Mouse (Mus musculus) left cerebral cortex, adult 9 months (tissue): ENCODE measurements at regions not wholly inside any gene's neighbourhood (a gene's known extent, or its start where the extent isn't known, plus 50 kb on each side); places are given as distances from the start of the nearest gene placed in this dataset.
A peak's percentile ranks its signal among the peaks of the same experiment; 100 is the strongest.

ENCODE experiments used
- DNase-seq, 2 experiments: peaks; one replicate each; pipeline ENCODE4 v3.0.0; 2022; ENCODE audit warnings: low spot score in 2 of 2

DNA sequence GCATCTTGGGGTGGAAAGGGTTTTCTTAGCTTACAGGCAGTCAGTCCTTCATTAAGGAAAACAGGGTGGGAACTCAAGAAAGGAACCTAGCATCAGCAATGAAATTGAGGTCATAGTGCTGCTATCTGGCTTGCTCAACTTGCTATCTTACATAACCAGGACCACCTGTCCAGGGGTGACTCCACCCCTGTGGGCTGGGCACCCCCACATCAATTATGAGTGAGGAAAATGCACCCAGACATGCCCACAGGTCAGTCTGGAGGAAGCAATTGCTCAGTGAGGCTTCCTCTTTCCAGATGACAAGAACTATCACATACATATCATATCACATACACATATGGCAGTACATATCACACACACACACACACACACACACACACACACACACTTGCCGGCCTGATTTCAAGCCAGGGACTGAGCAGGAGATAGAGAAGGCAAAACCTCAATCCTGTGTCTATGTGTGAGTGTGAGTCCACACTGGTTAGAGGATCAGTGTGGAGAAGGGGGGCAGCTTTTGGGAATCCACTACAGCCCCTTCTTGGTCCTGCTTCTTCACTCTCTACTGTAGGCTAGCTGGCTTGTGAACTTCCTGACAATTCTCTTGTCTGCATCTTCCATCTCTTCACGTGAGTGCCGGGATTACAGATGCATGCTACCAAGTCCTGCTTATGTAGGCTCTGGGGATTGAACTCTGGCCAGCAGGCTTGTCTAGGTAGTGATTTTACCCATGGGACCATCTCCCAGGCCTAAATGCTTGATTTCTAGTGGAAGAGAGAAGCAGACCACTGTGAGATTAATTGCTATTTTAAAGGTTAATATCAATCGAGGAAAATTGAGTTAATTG is 96.4 kb upstream of the Pgrmc2 start:
- no peak for DNase-seq

DNA sequence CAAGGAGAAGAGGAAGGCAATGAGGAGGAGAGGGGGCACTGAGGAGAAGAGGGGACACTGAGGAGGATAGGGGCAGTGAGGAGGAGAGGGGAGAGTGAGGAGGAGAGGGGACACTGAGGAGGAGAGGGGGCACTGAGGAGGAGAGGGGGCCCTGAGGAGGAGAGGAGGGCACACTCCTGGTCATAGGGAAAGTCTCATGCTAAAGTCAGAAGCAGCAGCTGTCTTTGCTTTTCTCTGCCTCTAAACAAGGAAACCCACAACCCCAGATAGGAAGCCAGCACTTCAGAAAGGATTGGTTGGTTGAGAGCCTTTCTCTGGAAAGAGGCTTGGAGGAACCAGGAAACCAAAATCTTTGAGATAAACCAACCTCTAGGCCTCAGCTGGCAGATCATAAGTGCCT is 94.3 kb upstream of the Pgrmc2 start:
- no peak for DNase-seq

DNA sequence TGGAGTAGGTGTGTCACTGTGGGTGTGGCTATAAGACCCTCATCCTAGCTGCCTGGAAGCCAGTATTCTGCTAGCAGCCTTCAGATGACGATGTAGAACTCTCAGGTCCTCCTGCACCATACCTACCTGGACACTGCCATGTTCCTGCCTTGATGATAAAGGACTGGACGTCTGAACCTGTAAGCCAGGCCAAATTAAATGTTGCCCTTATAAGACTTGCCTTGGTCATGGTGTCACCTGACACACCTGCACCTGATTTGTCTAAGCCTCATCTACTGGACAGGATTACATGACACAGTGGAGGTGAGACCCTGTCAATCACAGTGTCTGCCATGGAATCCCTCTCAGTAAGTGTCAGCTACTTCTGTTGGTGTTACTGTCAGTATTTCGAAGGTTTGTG is 92.5 kb upstream of the Pgrmc2 start:
- no peak for DNase-seq

DNA sequence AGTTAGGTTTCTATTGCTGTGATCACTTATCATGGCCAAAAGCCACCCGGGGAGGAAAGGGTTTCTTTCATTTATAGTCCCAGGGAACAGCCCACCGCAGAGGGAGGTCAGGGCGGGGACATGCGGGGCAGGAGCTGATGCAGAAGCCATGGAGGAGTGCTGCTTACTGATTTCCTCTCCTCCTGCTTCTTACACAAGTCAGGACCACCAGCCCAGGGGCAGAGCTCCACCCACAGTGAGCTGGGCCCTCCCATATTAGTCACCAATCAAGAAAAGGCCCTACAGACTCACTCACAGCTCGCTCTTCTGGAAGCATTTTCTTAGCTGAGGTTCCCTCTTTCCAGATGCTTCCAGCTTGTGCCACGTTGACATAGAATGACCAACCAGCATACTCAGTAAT is 90.7 kb upstream of the Pgrmc2 start:
- DNase-seq, result no peak

DNA sequence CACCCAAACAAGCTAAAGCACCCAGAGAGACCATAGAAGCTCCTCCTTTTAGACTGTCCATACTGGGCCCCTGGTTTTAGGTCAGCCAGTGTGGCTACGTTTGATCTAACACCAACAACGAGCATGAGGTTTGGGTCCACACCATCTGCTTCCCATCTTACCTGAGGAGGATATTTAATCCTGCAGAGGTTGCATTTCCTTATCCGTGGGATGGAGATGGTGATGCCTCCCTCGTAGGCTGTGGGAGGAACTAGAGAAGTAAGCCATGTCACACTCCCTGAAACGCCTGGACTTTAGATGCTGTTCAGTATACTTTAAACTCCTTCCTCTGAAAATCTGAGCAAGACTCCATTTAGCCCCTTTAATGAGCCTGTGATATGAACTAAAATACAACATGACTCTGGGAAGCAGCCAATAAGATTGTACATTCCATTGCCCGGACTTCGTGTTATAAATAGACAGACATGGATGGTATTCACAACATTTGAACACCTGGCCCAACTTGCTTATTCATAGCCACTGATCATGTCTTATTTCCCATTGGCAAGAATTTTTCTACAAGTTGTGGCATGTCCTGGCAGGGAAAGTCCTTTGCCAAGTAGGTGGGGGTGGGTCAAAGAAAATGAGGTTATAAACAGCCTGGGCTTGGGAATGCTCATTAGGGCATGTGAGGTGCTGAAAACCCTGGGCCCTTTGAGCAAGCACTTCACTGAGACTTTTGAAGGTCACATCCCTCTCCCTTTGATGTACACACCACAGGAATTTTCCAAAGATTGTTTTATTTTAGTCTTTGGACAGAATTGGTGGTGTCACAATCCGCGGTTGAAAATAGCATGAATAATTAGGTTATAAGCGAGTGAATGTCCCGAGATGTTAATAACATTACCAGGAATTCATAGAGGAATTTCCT is 89.7 kb upstream of the Pgrmc2 start:
- no peak for DNase-seq

DNA sequence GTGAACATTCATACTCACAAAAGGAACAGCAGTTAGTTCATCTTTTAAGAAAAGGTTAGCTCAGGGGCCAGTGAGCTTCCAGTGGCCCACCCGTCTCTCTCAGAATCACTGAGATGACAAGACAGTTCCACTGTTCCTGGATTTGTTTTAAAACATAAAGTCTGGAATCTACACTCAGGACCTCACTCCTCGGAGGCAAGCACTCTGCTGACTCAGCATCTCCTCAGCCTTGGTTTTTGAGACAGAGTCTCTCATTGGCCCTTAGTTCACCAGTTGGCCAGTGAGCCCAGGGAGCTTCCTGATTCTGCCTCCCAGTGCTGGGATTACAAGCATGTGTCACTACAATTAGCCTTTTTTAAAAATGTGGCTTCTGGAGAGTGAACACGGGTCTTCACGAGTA is 88.9 kb upstream of the Pgrmc2 start:
- no peak for DNase-seq

DNA sequence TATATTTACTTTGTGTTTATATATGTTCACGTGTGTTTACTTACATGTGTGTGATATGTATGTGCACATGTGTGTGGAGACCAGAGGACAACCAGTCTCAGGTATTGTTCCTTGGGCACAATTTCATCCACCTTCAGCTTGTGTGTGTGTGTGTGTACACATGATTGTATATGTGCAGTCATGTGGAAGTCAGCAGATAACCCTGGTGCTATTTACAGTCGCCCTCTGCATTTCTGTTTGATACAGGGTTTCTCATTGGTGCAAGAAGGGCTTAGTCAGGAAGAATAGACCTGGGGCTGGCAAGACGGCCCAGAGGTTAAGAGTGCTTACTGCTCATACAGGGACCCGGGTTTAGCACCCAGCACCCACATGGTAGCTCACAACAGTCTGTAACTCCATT is 88.5 kb upstream of the Pgrmc2 start:
- DNase-seq, result no peak

DNA sequence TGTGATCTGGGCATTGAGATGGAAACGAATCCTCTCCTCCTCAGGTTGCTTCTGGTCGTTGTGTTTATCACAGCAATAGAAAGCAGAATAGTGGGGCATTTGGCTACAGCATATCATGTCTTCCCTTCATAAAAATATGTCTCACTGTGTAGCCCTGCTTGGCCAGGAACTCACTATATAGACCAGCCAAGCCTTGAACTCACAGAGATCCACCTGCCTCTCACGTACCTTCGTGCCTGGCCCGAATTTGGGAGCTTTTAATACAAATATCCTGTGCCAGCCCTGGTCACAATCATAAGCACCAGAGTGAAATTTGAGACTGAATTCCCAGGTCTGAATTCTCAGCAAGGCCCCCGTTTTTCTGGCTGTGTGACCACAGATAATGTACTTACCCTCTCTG is 87.7 kb upstream of the Pgrmc2 start:
- no peak for DNase-seq

DNA sequence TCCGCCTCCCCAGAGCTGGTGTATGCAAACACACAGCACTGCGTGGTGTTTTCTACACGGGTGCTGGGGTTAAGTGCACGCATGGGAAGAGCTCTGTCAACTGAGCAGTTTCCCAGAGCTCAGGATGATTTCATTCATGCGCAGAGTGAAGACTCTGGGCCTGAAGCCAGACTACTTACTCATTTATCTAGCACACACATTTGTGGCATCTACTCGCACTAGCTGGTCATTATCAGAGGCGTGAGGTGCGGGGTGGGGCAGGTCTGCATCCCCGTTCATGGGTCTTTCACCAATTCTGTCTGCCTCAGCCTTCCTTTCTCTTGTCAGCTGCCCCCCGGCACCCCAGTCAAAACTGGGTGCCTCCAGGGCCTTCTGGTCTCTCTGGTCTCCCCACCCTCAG is 86.6 kb upstream of the Pgrmc2 start:
- peak in 1 of 2 experiments; percentile 20 for DNase-seq

DNA sequence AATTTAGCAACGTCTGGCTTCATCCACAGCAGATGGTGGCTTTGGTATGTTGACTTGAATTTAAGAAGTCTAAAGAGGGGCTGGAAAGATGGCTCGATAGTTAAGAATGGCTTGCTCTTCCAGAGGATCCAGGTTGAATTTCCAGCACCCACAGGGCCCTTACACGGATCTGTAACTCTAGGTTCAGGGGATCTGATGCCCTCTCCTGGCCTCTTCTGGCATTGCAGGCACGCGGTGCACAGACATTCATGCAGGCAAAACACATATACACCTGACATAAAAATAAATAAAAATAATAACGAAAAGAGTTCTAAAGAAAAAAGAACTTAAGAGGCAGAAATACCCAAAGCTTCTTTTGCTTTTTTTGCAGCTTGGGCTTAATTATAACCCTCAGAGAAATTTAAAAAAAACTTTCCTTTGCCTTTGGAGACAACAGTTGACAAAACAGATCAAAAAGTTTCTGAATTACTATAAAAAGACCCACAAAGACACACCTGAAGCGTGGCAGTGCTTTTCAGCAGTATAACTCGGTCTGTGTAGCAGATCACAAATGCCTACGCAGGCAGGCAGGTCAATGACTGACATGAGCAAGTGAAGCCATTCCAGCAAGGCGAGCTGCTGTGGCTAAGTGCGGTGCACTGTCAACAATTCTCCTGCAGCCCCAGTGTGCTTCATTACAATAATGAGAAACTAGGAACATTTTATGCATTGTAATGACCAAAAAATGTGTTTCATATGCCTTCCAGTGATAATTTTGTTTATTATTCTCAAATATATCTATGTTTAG is 85.5 kb upstream of the Pgrmc2 start:
- DNase-seq, result no peak

DNA sequence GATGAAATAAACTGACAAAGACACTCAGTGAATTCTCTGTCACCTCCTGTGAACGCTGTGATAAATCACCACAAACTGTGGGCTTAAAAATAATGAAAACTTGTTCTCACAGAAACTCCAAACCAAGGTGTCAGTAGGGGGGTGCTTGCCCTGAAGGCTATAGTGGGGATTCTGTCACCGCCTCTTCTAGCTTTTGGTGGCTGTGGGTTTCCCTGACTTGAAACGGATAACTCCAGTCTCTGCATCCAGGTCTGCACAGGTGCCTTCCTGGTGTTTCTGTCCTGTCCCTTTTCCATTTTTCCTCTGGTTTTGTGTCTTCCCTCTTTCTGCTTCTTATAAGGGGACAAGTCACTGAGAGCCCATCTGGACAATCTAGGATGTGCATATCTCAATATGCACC is 84.6 kb upstream of the Pgrmc2 start:
- DNase-seq, result no peak

DNA sequence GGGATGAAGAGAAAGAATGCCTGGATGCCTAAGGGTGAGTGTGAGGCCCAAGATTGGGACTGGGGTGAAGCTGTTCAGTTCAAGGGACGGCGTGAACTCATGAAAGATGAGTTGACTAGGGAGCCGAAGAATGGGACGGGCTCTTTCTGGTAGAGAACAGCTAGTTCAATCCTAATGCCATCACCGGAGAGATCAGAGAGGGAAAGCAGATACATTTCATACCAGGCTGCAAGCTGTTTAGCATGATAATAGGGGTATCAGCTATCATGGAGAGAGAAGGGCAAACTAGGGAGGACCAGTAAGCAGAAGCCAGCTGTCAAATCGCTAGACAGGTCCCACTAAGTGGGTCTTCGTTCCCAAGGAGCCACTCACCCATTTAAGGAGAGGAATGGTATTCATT is 81.9 kb upstream of the Pgrmc2 start:
- no peak for DNase-seq

DNA sequence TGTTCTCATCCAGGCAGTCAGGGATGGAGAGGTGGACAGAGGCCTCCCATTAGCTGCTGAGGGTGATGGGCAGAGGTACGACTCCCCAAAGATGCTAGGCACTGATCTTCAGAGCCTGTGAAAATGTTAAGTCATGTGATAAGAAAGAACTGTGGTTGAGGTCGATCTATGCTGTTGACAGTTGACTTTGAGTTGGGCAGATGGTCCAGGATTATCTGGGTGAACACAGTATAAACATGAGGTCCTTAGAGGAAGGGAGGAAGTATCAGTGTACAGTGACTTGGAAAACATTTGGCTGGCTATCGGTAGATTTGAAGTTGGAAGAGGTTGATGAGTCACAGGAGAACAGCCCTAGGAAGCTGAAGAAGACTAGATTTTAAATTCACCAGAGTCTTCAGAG is 80.9 kb upstream of the Pgrmc2 start:
- DNase-seq, result no peak

DNA sequence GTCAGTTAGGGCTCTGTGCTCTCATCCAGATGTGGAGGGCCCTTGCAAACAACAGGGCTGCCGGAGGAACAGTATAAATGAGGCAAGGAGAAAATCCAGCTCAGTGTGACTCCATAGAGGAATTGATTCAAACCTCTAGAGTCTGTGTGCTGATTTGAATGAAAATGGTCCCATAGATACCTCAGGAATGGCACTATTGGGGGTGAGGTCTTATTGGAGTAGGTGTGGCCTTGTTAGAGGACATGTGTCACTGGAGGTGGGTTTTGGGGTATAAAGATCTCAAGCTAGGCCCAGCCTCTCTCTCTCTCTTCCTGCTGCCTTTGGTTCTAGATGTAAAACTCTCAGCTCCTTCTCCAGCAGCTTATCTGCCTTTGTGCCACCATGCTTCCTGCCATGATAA is 79.7 kb upstream of the Pgrmc2 start:
- DNase-seq, result no peak

DNA sequence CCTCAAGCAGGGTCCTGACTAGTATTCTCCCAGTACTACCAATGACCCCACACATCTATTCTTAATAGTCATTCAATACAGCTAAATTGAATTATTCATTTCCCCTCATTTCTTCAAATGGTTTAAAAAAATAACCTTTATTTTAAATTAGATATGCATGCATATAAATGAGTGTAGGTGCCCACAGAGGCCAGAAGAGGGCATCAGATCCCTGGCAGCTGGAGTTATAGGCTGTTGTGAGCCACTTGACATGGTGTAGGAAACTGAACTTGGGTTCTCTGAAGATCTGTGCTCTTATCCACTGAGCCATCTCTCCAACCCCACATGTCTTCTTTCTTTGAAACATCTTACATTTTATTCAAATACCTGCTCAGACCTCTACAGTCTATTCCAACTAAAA is 77.8 kb upstream of the Pgrmc2 start:
- DNase-seq, result no peak

DNA sequence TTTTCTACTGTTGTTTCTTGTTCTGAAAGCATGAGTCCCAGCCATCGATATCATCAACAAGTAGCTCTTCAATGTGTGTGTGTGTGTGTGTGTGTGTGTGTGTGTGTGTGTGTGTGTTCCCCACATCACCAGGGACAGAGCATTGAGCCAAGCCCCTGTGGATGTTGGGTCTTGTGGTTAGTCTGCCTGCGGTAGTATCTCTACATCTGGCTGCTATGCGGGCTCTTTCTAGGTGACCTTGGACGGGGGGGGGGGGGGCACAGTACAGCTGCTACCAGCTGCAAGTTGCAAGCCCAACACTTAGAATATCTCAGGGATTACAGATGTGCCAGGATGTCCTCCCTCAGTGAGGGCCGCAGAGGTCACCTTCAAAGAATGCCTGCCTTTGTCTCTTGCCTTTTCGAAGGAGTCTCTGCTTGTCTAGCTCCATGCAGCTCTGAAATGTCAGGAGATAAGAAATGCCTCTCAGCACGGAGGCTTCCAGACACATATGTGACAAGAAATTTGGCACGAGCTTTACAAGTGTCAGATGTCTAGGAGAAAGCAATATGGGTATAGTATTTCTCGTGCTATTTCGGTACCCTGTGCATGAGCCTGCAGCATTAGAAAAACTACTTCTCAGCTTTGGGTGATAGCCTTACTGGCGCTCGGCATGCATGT is 75.6 kb upstream of the Pgrmc2 start:
- peak; percentile 3 to 8 for DNase-seq

DNA sequence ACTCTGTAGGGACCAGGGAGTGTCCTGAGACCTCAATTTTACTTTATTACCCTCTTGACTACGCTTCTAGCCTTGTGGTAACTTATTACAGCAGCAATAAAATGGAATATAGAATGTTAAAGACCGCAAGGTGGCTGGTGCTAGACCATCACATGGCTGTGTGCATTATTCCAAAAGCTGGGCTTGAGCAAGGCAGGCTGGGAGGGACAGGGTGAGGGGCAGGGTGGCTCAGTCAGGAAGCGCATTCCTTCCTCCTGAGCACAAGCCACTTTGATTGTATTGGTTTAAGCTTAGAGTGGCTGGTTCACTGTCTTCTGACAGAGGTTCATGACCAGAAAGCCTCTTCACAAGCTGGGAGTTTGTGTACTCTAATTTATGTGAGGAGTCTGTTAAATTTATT is 74.6 kb upstream of the Pgrmc2 start:
- no peak for DNase-seq

DNA sequence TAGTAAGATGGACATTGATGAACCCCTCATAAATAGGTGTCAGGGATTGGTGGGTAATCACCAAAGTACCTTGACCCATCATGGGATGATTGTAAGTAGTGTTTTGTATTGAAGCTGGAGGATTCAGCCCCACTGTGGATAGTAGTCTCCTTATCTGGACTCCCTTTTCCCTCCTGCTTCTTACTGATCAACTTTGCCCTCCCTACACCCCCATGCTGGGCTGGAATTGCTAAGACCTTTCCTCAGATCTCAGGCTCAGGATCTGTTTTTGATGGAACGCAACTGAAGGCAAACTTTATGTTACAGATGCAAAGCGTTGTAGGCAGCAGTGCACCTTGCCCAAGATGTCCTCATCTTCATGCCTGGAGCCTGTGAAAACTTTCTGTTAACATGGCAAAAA is 73.7 kb upstream of the Pgrmc2 start:
- no peak for DNase-seq

DNA sequence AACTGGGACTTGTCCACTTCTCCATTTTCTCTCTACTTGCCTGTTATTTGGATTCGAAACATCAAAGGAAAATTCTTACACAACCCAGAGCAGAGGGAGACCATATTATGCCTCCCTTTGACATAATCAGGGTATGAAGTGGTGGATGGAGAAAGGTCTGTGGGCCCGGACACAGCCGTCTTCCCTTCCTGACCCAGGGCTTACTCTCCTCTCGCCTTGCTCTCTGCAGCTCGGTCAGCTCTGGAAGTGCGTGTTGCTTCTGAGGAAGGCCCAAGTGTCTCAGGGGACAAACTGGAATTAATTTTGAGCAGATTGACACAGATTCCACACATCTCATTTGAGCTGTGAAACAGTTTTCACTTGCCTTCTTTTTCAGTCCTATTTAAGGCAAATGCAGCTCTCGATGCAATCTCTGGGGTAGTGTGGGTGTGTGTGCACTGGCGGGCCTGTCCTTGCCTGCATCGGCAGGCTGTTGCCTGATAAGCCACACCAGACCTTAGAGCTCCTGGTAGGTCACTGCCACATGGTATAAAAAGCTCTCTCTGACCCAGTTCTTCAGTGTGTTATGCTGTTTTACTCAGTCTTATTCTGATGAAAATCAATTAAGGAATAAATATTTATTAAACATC is 72.4 kb upstream of the Pgrmc2 start:
- DNase-seq, result peak; percentile 17 to 20

DNA sequence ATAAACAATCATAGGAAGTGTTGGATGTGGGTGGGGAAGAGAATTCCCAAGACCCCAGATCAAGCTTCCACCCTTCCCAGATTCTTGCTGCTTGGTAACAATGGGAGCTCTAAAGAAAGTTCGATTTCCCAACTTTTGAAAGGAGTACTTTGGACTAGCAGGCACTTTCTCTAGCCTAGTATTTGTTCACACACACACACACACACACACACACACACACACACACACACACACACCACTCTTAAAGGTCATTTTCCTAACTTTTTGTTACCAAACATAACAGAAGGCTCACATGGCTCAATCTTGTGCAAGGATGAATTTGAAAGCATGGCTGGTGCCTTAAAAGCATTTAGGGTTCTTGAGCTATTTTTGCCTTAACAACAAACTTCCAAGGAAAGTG is 71.6 kb upstream of the Pgrmc2 start:
- no peak for DNase-seq

DNA sequence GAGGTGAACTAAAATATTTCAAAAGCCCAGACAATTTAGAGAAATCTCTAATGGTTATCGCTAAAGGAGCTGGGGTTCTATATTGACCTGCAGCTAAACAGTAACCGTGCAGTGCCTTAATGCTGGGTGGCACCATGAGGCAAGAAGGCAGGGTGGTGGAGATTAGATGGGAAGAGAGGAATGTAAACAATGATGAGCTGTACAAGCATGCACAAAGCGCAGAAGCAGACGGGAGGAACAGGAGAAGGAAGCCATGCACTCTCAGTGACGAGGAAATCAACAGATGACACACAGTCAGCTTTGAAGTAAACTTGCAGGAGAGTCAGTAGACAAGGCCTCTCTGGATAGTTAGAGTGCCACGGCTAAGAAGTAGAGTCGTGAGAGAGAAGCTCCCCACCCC is 69.1 kb upstream of the Pgrmc2 start:
- DNase-seq, result no peak
